Mouse (Mus musculus) gonadal fat pad, adult 2 months (tissue): Measurements from ENCODE around the gene Spats2. TPM values are rescaled to one million over a fixed set of nuclear protein-coding genes. Genes with fewer than 3 reads are reported as not detected.
"Not testable (repeated sequence)": the region's sequence is repeated elsewhere in the genome, so short reads cannot be mapped to it uniquely, and the experiment has no call there.

Experiments
- DNase-seq: peaks from one replicate; pipeline ENCODE4 v3.0.0-alpha.2; 2012; ENCODE audit warnings: low read depth
- polyA plus RNA-seq: library from polyadenylated mRNA; depleted of rRNA; stranded (reverse); fragments of >200 nt; gene quantifications from 2 replicates; pipeline ENCODE4 v1.2.3, GENCODE M21; 2012

The Spats2 gene
- polyA plus RNA-seq, 1 experiment = 15.2 TPM

DNA sequence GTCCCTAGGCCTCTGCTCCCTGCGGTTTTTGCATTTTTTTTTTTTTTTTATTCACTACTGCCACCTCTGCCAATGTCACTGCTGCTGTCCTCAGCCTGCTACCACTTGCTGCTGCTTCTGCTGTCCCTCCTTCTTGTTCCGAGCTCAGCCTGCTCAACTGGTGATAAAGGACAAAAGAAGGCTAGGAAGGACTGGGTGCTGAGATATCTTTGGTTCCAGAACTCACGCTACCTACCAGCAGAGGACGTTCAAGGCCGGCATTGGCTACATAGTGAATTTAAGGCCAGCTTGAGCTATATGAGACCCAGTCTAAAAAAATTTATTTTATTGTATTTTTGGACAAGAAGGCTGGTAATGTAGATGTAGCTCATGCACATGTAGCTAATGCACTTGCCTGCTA lies 12.7 kb downstream of the Spats2 start:
- DNase-seq = no peak

DNA sequence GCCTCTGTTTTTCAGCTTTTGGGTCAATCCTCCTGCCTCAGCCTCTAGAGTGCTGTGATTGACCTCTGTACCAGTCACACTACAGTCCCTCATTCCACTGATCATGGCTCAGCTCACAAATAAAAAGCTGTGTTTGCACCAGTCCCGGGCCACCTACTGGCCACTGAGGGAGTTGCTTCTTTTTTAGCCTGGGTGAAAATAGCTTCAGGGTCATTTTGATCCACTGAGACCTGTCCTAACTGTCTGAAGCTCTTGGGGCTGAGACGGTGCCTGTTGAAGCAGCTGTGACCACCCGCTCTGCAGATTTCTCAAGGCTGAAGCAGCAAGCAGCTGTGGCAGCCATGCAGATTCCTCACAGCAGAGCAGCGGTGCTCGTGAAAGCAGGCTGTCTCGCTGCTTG lies 14.0 kb downstream of the Spats2 start:
- no peak for DNase-seq

DNA sequence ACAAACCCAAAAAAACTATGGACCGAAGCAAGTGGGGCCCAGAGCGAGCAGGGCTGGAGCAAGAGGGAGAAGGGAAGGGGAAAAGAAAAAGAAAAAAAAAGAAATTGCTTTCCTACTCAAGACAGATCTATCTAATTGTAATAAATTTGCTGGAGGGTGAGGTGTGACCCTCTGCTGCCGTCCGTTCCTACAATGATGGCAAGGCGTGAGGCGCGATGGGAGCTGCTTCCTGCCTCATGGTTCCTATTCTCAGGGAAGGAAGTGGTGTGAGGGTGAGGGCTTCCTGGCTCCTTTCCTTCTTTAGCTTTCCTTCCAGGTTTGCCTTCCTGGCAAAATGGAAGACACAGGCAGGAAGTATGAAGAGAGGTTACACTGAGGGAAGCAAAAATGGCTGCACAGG lies 24.8 kb downstream of the Spats2 start:
- DNase-seq = no peak

- DNase-seq = no peak
Observed at GRCm38 (mm10) chr15:99151324-99151723, 25.6 kb downstream of the Spats2 start.

GRCm38 (mm10) chr15:99153466-99153865 lies 27.8 kb downstream of the Spats2 start:
- DNase-seq = no peak

- not testable (repeated sequence) for DNase-seq
Observed at GRCm38 (mm10) chr15:99154515-99154914, 28.8 kb downstream of the Spats2 start.

DNA sequence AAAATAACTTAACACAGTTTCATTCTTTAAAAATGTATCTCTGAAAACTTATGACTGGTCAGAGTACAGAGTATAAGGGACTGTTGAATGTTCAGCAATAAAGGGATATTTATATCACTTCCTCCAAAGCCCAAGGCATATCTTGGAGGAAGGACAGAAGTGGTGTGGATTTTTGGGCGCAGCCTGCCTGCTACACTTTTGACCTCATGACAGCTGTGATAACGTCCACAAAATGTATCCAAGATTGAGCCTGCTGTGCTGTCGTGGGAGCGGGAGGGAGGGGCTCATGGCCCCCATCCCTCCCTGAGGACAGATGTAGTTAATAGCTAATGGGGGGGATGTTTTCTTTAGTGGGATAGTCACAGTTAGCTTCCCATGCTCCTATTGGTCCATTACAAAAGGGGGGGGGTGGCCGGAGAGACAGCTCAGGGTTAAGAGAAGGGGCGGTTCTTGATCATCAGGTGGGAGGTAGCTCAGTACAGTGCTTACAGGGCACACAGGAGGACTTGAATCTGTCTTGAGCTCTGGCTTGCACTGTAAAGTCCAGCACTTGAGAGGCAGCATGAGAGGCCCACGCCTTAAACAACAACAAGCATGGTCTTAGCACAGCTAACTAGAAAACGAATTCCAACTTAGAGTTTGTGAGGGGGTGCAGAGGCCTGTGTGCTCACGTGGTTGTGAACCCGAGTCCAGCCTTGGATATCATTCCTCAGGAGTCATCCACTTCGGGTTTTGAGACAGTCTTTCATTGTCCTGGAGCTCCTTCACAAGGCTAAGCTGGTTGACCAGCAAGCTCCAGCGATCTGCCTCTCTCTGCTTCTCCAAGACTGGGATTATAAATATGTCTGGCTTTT lies 38.0 kb downstream of the Spats2 start:
- DNase-seq = no peak

DNA sequence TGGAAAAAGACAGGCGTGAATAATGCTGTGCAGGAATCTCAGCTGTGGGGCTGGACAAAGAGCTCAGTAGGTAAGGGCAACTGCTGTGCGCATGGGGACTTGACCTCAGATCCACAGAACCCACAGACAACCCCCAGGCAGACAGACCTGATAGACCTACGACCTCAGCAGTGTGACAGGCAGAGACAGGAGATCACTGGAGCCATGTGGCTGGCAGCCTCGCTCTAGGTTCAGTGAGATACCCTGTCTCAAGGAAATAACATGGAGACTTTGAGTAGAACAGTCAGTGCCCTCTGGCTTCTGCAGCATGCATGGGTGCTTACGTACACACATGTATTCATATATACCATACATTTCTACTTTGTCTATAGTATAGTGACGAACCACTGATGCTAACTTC lies 46.4 kb downstream of the Spats2 start:
- no peak for DNase-seq

DNA sequence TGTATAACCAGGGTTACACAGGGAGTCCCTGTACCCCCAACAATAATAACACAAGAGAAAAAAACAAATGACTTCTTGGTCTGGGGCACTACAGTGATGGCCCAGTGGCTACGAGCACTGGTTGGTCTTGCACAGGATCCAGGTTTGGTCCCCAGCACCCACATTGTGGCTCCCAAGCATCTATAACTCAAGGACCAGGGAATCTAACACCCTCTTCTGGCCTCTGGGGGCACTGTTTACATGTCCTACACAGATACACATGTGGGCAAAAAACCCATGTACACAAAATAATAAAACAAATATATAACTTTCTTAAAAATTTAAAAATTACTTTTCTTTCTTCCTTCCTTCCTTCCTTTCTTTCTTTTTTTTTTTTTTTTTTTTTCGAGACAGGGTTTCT lies 53.9 kb downstream of the Spats2 start:
- no peak for DNase-seq

GRCm38 (mm10) chr15:99184217-99184914 lies 58.6 kb downstream of the Spats2 start:
- DNase-seq = no peak

DNA sequence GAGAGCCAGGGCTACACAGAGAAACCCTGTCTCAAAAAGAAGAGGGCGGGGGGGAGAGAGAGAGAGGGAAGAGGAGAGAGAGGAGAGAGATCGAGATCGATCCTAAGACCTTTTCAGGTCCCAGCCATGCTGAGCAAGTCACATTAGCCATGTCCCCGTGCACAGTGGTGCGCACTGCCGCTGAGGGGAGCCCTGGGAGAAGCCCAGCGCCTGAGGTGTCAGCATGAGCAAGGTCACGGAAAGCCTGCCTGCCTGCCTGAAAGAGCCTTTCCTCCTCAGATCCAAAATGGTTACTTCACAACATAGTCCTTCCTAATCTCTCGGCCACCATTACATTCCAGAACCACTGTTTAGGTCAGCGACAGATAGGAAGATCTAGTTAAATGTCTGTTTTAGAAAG lies 68.6 kb downstream of the Spats2 start:
- DNase-seq = no peak

DNA sequence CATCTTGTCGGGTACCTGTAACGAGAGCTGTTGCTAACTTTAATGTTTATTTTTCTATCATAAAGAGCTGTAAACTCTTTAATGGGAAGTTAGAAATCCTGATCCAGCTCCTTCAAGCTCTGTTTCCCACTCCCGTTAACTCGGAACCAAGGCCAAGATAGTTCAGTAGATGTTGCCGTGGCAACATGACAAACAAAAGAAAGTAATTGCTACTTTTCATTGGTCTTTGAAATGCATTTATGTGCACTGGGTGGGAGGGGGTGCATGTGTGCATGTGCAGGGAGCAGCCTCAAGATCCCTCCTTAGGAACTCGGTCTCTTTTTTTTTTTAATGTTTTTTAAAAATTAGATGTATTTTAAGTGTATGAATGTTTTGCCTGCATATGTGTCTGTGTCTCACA lies 69.3 kb downstream of the Spats2 start:
- no peak for DNase-seq

GRCm38 (mm10) chr15:99198761-99199160 lies 73.0 kb downstream of the Spats2 start:
- no peak for DNase-seq

GRCm38 (mm10) chr15:99205959-99206358 lies 80.2 kb downstream of the Spats2 start:
- no peak for DNase-seq

- DNase-seq = no peak
Observed at GRCm38 (mm10) chr15:99213183-99213582, 87.5 kb downstream of the Spats2 start.

DNA sequence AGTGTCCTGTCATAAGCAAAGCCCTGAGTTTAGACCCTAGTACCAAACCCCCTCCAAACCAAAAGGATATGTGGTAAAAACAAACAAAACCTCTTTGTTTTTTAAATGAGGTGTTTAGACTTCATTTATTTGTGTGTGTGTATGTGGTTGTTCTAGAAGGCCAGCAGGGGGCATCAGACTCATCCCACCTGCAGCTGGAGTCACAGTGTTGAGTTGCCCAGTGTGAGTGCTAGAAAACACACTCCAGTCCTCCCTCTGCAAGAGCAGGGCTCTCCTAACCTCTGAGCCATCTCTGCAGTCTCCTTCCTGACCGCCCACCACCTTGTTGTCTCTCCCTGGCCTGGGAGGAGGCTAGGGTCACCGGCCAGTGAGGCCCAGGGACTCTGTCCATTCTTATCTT lies 89.2 kb downstream of the Spats2 start:
- no peak for DNase-seq

DNA sequence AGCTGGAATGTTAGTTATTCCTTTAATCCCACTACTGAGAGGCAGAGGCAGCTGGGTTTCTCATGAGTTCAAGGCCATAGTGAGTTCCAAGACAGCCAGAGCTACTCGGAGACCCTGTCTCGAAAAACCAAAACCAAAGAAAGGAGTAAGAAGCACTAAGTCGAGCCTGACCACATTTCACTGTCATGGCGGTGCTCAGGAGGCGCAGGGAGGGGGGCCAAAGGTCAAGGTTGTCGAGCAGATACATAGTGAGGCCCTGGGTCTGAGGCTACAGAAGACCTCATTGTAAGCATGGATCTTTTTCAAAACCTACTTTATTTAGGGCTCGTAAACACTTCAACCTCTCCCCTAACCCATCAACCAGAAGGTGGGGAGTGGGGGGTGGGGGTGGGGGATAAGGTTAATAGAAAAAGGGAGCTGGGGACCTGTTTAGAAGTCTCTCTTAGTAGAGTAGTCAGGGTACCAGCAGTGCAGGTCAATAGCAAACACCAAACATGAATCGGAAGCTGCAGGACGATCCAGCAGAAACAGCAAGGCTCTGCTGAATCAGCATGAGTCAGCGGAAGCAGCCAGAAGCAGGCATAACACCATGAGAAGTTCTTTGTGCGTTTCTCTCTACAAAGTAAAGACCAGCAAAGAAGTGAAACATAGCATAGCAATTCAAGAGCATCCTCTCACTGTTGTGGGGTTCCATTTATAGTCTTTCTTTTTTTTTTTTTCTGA lies 90.2 kb downstream of the Spats2 start:
- DNase-seq = no peak

- no peak for DNase-seq
Observed at GRCm38 (mm10) chr15:99217630-99218029, 91.9 kb downstream of the Spats2 start.

- no peak for DNase-seq
Observed at GRCm38 (mm10) chr15:99221315-99221952, 95.7 kb downstream of the Spats2 start.

- DNase-seq = no peak
Observed at GRCm38 (mm10) chr15:99222794-99223584, 97.3 kb downstream of the Spats2 start.

- no peak for DNase-seq
Observed at GRCm38 (mm10) chr15:99223585-99224207, 98.0 kb downstream of the Spats2 start.
